Mouse (Mus musculus) thymus, adult 2 months (tissue): ENCODE data around the gene Ltc4s.

ENCODE experiments used
- CTCF ChIP-seq: fragments of 200-500 bp; IDR thresholded peaks from 2 replicates; pipeline ENCODE4 v1.5.1; 2012; ENCODE audit warnings: mild to moderate bottlenecking, control low read depth, low read length, moderate library complexity, borderline replicate concordance; ENCODE audit not compliant: control insufficient read depth, poor library complexity, insufficient read depth; ENCODE audit errors: extremely low read depth
- POLR2A ChIP-seq: fragments of 200-500 bp; IDR thresholded peaks from 2 replicates; pipeline ENCODE4 v1.6.1; 2012; ENCODE audit warnings: mild to moderate bottlenecking, low read length, control low read depth, moderate library complexity; ENCODE audit not compliant: control insufficient read depth, poor library complexity, insufficient read depth; ENCODE audit errors: extremely low read depth

DNA sequence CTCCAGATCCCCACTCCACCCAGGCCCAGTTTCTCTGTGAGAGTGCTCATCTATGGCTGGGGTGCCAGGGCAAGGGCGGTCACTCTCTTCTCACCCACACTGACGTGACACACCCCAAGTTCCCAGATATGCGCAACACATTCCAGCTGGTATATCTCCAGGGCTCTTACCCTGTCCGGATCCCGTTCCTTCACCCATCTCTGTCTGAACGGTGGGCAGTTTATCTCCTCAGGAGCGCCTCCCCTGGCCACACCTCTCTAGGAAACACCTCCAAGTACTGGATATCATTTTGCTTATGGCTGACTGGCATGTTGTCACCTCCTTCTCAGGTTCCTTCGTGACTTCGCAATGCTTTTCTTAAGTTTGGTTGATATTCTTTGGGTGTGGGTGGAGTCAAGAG, 22.8 kb downstream of the Ltc4s start:
- no peak for TF ChIP-seq CTCF
- TF ChIP-seq POLR2A: no peak
